Mouse (Mus musculus) testis, adult 2 months (tissue): ENCODE measurements at regions not wholly inside any gene's neighbourhood (a gene's known extent, or its start where the extent isn't known, plus 50 kb on each side); places are given as distances from the start of the nearest gene placed in this dataset.

Source experiments
- CTCF ChIP-seq: fragments of 200-500 bp; IDR thresholded peaks from 2 replicates; pipeline ENCODE4 v1.5.1; 2012; ENCODE audit warnings: low read depth, mild to moderate bottlenecking, inconsistent platforms, low read length, moderate library complexity; ENCODE audit not compliant: control insufficient read depth, insufficient read depth, insufficient replicate concordance
- POLR2A ChIP-seq: fragments of 200-500 bp; IDR thresholded peaks from 2 replicates; pipeline ENCODE4 v1.6.1; 2012; ENCODE audit warnings: low read depth, mild to moderate bottlenecking, inconsistent platforms, low read length, moderate library complexity; ENCODE audit not compliant: control insufficient read depth

- TF ChIP-seq CTCF = no peak
- TF ChIP-seq POLR2A = no peak
These were observed 137.8 kb downstream of the Zfp36l1 start for GRCm38 (mm10) chr12:79975050-79975449.
